Mouse (Mus musculus) brain, embryonic 14.5 days (tissue): ENCODE results near the gene Ddit4.

Source experiments
- CTCF ChIP-seq: fragments of 200-500 bp; IDR thresholded peaks from 2 replicates; pipeline ENCODE4 v1.5.1; 2012; ENCODE audit warnings: inconsistent platforms, mild to moderate bottlenecking, moderate library complexity, borderline replicate concordance; ENCODE audit not compliant: insufficient read depth, insufficient read length; ENCODE audit errors: extremely low read depth
- POLR2A ChIP-seq: fragments of 200-500 bp; IDR thresholded peaks from 2 replicates; pipeline ENCODE4 v1.6.1; 2012; ENCODE audit warnings: mild to moderate bottlenecking, inconsistent platforms, borderline replicate concordance; ENCODE audit not compliant: poor library complexity, insufficient read depth, insufficient read length, severe bottlenecking; ENCODE audit errors: extremely low read depth

- TF ChIP-seq CTCF (no peak), POLR2A (no peak)
Measured at GRCm38 (mm10) chr10:59932521-59932920, 19.1 kb downstream of the Ddit4 start.
